Mouse (Mus musculus) embryonic facial prominence, embryonic 10.5 days (tissue): Measurements from ENCODE around the gene Qars. TPM values are rescaled to one million over a fixed set of nuclear protein-coding genes. Genes with fewer than 3 reads are reported as not detected.

Source experiments
- DNase-seq: peaks from one replicate; pipeline ENCODE4 v3.0.0-alpha.2; 2017; ENCODE audit warnings: low spot score
- H3K27ac ChIP-seq: fragments of 300-500 bp; sonication (generic); replicated peaks from 2 replicates; pipeline ENCODE4 v1.5.1; 2016; ENCODE audit warnings: mild to moderate bottlenecking
- H3K27me3 ChIP-seq: fragments of 300-500 bp; sonication (generic); replicated peaks from 2 replicates; pipeline ENCODE4 v1.6.1; 2016; ENCODE audit warnings: low read depth, mild to moderate bottlenecking; ENCODE audit not compliant: poor library complexity, severe bottlenecking
- H3K36me3 ChIP-seq: fragments of 300-500 bp; sonication (generic); replicated peaks from 2 replicates; pipeline ENCODE4 v1.6.1; 2016; ENCODE audit warnings: mild to moderate bottlenecking, moderate library complexity
- H3K4me1 ChIP-seq: fragments of 300-500 bp; sonication (generic); 2 replicates; pipeline ENCODE4 v1.6.1; 2016
- H3K4me3 ChIP-seq: fragments of 300-500 bp; sonication (generic); 2 replicates; pipeline ENCODE4 v1.5.1; 2016; ENCODE audit warnings: mild to moderate bottlenecking, moderate library complexity
- H3K9me3 ChIP-seq: fragments of 300-500 bp; sonication (generic); 2 replicates; pipeline ENCODE4 v1.6.1; 2016; ENCODE audit warnings: mild to moderate bottlenecking
- WGBS: fragments of 180-500 bp; shearing (Covaris S2); methylation state at CpG from one replicate; pipeline ENCODE4 v1.1.7; 2016; 5-methylcytosine and 5-hydroxymethylcytosine counted together
- polyA plus RNA-seq: library from polyadenylated mRNA; unstranded; fragments of >200 nt; fragmentation: Nextera tagmentation; extraction: Ambion mirVana; gene quantifications from 2 replicates; pipeline ENCODE4 v1.2.1, GENCODE M21; 2016

Qars gene
- polyA plus RNA-seq, 1 experiment from 2014 or later: 118 TPM

DNA sequence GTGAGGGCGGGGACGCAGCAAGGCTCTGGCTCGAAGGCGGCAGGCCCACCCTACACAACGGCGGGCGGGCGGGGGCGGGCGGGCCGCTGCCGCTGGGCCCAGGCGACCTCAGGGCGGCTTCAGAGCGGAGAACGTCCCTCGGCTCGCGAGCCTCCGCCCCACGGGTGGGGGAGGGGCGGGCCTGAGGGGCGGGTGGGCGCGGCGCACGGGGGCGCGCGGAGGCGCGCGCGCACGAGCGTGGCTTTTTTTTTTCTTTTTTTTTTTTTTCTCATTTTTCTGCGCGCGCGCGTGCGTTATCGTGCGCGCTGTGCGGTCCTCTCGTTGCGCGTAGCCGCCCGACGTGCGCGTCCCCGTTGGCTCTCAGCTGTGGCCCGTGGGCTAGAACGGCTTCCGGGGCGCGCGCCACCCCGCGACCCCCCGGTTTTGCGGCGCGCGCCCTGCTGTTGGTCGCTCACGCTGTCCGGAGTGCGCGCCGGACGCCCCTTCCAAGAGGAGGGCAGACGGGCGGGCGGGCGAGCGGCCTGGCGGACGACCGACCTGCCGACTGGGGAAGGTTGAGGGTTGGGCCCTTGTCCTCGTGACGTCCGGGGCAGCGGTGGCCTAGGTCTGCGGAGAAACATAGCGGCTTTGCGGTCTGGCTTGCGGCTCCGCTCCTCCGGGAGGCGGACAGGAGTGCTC, 9.9 kb downstream of the Qars start:
- WGBS: under 1% methylated on average over 90 of the region's 95 CpGs
- peak; percentile 90 for DNase-seq
- peaks cover 30% of the 10 kb centered on the region for H3K4me1 ChIP-seq
- H3K27ac ChIP-seq: peak overlapping the region; percentile 97
- peak overlapping the region; percentile 79 for H3K4me3 ChIP-seq
- peaks cover 64% of the 10 kb centered on the region for H3K36me3 ChIP-seq
- H3K27me3 ChIP-seq: no peaks in the 10 kb centered on the region
- no peaks in the 10 kb centered on the region for H3K9me3 ChIP-seq

DNA sequence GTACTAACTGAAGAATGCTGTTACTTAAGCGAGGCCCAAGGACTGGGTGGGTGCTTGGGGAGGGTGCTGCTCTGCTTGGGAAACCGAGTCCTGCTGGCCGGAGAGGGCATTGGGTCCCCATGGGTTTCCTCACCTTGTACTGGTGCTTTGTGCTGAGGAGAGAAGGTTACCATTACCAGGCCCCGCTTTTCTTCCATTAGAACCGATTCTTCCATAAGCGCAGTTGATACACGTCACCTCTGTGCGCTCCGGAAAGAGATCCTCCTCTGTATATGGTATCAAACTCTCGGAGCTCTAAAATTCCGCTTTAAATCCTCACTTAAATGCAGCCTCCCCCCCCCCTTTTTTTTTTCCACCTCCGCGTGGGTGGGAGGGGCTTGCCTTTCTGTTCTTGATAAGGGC, 10.4 kb downstream of the Qars start:
- H3K4me1 ChIP-seq: peaks cover 30% of the 10 kb centered on the region
- WGBS: 0% methylated on average over 13 of the region's 13 CpGs
- H3K9me3 ChIP-seq: no peaks in the 10 kb centered on the region
- H3K27ac ChIP-seq: peak overlapping the region; percentile 97
- no peaks in the 10 kb centered on the region for H3K27me3 ChIP-seq
- DNase-seq: no peak
- H3K4me3 ChIP-seq: peak overlapping the region; percentile 79
- H3K36me3 ChIP-seq: peaks cover 62% of the 10 kb centered on the region

DNA sequence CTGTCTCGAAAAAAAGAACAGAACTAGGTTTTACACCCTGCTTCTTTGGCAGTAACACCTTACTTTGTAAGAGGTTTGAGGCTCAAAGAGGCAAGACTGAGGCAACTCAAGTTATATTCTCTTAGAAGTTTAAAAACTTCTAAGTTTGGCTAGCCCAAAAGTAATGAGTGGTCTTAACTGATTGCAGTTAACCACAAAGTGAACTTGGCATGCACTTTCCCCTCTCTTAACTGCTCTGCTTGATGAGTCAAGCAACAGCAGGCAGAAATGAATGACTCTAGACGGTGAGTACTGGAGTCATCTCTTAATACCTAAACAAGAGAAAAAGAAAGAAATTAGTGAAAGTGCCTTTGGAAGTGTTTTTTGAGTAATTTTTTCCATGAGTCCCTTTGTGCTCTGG, 14.1 kb downstream of the Qars start:
- H3K4me1 ChIP-seq: peaks cover 20% of the 10 kb centered on the region
- 89% methylated on average over 2 of the region's 2 CpGs for WGBS
- no peaks in the 10 kb centered on the region for H3K27me3 ChIP-seq
- H3K36me3 ChIP-seq: peaks cover 59% of the 10 kb centered on the region
- H3K27ac ChIP-seq: no peak overlapping the region
- no peak for DNase-seq
- H3K9me3 ChIP-seq: no peaks in the 10 kb centered on the region
- no peak overlapping the region for H3K4me3 ChIP-seq

DNA sequence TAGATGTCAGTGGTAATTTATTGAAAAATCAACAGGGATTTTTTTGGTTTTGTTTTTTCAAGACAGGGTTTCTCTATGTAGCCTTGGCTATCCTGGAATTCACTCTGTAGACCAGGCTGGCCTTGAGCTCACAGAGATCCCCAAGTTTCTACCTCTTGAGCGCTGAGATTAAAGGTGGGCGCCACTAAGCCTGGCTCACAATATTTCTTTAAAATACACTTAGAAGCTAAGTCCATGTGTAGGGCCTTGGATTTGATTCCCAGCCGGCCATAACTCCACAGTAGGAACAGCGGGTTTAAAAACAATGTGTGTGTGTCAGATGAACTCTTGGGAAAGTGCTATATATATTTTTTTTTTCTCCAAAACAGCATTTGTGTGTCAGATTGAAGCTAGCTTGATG, 15.8 kb downstream of the Qars start:
- H3K4me1 ChIP-seq: peaks cover 18% of the 10 kb centered on the region
- DNase-seq: no peak
- no peaks in the 10 kb centered on the region for H3K9me3 ChIP-seq
- WGBS: 93% methylated on average over 4 of the region's 4 CpGs
- no peak overlapping the region for H3K27ac ChIP-seq
- peaks cover 72% of the 10 kb centered on the region for H3K36me3 ChIP-seq
- H3K27me3 ChIP-seq: no peaks in the 10 kb centered on the region
- no peak overlapping the region for H3K4me3 ChIP-seq

DNA sequence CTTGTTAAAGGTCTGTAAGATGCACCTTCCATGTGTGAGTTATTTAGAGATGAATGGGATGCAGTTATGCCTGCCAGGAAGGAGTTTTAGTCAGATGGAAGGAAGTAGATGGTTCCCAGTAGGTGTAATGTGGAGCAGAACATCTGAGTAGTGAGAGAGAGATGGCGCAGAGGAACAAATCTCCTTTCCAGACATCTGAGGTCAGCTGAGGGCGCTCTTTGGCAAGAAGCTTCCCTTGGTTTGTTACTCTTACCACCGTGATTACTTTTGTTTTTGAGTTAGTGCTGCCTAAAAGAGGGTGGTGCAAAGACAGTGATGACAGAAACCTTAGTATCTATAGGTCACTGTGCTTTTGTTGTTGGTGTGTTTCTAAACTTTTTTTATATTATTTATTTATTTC, 17.9 kb downstream of the Qars start:
- no peaks in the 10 kb centered on the region for H3K9me3 ChIP-seq
- no peak overlapping the region for H3K4me3 ChIP-seq
- peaks cover 75% of the 10 kb centered on the region for H3K36me3 ChIP-seq
- no peak for DNase-seq
- H3K27me3 ChIP-seq: no peaks in the 10 kb centered on the region
- WGBS: 86% methylated on average over 3 of the region's 3 CpGs
- no peaks in the 10 kb centered on the region for H3K4me1 ChIP-seq
- no peak overlapping the region for H3K27ac ChIP-seq

DNA sequence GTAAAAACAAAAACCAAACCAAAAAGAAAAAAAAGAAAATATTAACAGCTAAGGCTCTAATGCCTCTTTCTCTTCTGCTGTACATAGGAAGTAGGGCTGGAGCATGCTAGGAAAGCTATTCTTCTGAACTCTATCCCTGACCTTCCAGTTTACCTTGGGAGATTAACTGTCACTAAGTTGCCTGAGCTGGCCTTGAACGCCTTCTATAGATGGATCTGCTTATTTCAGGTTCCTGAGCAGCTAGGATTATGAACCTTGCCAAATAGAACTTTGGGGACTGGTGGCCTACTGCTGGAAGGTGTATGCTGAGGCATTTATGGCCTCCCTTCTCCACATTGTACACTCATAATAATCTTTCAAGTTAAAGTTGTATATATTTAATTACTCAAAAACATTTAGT, 23.4 kb downstream of the Qars start:
- Histone ChIP-seq H3K27ac (no peak overlapping the region), H3K27me3 (no peaks in the 10 kb centered on the region), H3K4me1 (no peaks in the 10 kb centered on the region), H3K4me3 (no peak overlapping the region), H3K36me3 (peaks cover 89% of the 10 kb centered on the region), H3K9me3 (no peaks in the 10 kb centered on the region)
- no peak for DNase-seq
- WGBS: 92% methylated on average over 1 of the region's 1 CpGs

DNA sequence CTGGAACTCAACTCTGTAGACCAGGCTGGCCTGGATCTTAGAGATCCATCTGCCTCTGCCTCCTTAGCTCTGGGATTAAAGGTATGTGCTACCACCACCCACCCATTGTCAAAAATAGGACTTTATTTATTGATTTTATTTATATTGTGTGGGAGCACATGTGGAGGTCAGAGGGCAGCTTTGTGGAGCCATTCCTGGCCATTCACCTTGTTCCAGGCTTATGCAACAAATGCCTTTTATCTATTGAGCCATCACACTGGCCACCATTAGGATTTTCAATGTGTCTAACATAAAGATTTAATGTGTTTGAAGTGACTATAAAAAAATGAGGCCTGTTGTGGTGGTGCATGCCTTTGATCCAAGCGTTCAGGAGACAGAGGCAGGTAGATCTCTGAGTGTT, 24.0 kb downstream of the Qars start:
- Histone ChIP-seq H3K4me1 (no peaks in the 10 kb centered on the region), H3K4me3 (no peak overlapping the region), H3K27me3 (no peaks in the 10 kb centered on the region), H3K9me3 (no peaks in the 10 kb centered on the region), H3K36me3 (peaks cover 94% of the 10 kb centered on the region), H3K27ac (no peak overlapping the region)
- no peak for DNase-seq
- 85% methylated on average over 1 of the region's 1 CpGs for WGBS

DNA sequence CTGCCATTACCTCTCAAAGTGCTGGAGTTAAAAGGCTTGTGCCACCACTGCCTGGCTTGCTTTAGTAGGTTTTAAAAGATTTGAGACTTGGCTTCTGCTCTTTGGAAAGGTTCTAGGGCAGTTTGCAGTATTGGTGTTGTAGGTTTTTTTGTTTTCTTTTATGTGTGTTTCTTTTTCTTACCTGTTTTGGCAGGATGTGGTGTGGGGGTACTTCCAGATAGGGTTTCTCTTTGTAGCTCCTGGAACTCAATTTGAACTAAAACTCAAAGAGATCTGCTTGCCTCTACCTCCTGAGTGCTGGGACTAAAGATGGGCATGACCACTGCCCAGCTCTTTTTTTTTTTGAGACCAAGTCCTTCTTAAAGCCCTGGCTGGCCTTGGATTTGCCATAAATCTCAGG, 33.3 kb downstream of the Qars start:
- Histone ChIP-seq H3K4me3 (no peak overlapping the region), H3K4me1 (no peaks in the 10 kb centered on the region), H3K27me3 (no peaks in the 10 kb centered on the region), H3K9me3 (no peaks in the 10 kb centered on the region), H3K27ac (no peak overlapping the region), H3K36me3 (peaks cover 99% of the 10 kb centered on the region)
- no peak for DNase-seq

DNA sequence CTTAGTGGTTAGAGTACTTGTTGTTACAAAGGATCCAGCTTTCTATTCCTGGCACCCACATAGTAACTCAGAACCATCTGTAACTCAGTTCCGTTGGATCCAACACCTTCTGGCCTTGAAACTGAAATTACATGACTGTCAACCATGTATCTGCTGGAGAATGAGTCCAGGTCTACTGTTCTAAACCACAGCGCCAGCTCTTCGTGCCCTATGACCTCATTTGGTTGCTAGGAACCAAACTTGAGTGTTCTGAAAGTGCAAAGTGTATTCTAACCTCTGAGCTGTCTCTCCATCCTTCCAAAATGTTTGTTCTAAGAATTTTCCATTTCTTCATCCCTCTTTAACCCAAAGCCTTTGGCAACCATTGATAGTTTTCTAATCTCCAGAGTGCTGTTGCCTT, 38.5 kb downstream of the Qars start:
- no peaks in the 10 kb centered on the region for H3K27me3 ChIP-seq
- H3K36me3 ChIP-seq: peaks cover 99% of the 10 kb centered on the region
- no peaks in the 10 kb centered on the region for H3K9me3 ChIP-seq
- no peak overlapping the region for H3K27ac ChIP-seq
- no peak overlapping the region for H3K4me3 ChIP-seq
- WGBS: 95% methylated on average over 3 of the region's 3 CpGs
- no peak for DNase-seq
- no peaks in the 10 kb centered on the region for H3K4me1 ChIP-seq

DNA sequence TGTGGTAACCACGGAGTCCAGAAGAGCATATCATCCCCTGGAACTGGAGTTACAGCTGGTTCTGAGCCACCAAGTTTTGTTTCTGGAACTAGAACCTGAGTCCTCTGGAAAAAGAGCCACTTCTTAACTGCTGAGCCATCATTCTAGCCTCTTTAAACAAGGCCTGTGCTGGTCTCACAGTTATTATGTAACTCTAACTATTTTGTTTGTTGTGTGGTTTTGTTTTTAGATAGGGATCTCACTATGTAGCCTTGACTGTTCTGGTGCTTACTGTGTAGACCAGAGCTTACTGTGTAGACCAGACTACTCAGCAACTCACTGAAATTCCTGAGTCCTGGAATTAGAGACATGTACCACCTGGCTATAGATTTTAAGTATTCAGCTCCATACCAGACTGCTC, 39.4 kb downstream of the Qars start:
- Histone ChIP-seq H3K27me3 (no peaks in the 10 kb centered on the region), H3K27ac (no peak overlapping the region), H3K4me3 (no peak overlapping the region), H3K9me3 (no peaks in the 10 kb centered on the region), H3K4me1 (no peaks in the 10 kb centered on the region), H3K36me3 (peaks cover 99% of the 10 kb centered on the region)
- DNase-seq: no peak
- 94% methylated on average over 1 of the region's 1 CpGs for WGBS

DNA sequence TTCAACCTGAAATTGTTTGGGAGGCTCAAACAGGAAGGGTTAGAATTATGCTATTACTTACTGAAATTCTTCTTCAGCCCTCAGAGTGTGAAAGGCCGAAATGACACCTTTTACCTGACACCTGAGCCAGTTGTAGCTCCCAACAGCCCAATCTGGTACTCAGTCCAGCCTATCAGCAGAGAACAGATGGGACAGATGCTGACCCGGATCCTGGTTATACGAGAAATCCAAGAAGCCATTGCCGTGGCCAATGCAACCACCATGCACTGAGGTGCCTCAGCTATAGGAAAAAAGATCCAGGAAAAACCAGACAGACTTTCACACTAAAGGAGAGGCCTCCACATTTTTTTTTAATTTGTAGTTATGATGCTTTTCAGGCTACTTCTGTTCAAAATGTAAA, 51.7 kb downstream of the Qars start:
- Histone ChIP-seq H3K36me3 (peaks cover 86% of the 10 kb centered on the region), H3K27me3 (no peaks in the 10 kb centered on the region), H3K27ac (no peak overlapping the region), H3K4me1 (peaks cover 16% of the 10 kb centered on the region), H3K9me3 (no peaks in the 10 kb centered on the region), H3K4me3 (no peak overlapping the region)
- 92% methylated on average over 4 of the region's 4 CpGs for WGBS
- DNase-seq: no peak

DNA sequence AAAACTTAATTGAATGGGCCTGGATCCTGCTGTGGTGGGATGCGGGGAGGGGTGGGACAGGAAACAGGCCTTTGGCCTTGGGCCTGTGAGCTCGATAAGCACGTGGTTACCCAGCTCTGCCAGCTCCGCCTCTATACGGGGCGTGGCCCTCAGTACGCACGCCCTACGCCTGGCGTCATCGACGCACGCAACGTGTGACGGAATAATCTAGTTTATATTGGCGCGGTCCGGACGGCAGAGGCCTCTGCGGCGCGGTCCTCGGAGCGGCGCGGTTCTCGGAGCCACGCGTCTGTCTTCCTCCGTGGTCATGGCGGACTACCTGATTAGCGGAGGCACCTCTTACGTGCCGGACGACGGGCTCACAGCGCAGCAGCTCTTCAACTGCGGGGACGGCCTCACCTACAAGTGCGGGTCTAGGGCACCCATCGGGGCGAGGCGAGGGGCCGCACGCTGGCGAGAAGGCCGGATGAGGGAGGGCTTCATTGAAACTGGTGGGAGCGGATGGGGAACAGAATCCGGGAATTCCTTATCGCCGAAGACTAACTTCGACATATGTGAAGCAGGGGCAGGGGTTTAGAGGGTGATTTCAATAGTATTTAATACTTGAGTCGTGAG, 52.8 kb downstream of the Qars start, which contains the start of gene Impdh2:
Impdh2 (plus strand) TSS at position 60 of the 615 bp plus-strand sequence.
- Histone ChIP-seq H3K4me3 (peak within 1 kb of the TSS; percentile 60), H3K36me3 (peaks cover 86% of the 10 kb centered on the region), H3K4me1 (peaks cover 16% of the 10 kb centered on the region), H3K27me3 (no peaks in the 10 kb centered on the region), H3K27ac (peak within 1 kb of the TSS; percentile 80), H3K9me3 (no peaks in the 10 kb centered on the region)
- WGBS: under 1% methylated on average over 53 of the region's 53 CpGs
- DNase-seq: peak; percentile 96

DNA sequence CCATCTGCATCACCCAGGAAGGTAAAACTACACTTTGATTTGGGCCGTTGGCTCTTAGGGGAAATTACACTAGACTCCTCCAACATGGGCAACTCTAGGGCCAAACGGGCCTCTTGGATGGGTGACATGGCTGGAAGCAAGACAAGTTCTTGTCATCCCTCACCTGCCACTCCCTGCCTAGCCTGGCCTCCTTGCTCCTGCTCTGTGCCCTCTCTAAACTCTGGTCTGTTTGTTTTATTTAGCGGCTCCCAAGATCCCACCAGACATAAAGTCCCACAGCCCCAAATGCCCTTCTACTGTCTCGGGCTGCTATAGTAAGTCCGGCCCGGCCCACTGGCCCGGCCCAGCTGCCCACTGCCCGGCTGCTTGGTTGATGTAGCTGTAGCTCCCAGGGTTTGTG, 56.2 kb downstream of the Qars start:
- WGBS: 92% methylated on average over 8 of the region's 8 CpGs
- H3K36me3 ChIP-seq: peaks cover 63% of the 10 kb centered on the region
- H3K4me3 ChIP-seq: peak overlapping the region; percentile 11; the same call in 1 of the 2 replicates
- H3K27ac ChIP-seq: no peak overlapping the region
- no peaks in the 10 kb centered on the region for H3K9me3 ChIP-seq
- no peak for DNase-seq
- peaks cover 46% of the 10 kb centered on the region for H3K4me1 ChIP-seq
- H3K27me3 ChIP-seq: no peaks in the 10 kb centered on the region
